Mouse (Mus musculus): Measurements from ENCODE around the gene Itga9.

- TF ChIP-seq CTCF (conservative IDR thresholded peaks at IDR 0.05; ENCODE audit: insufficient read depth, insufficient read length, low read depth, low read length) (no peak), POLR2A (IDR thresholded peaks at IDR 0.05; ENCODE audit: low read depth, low read length) (no peak)
These were observed 130.6 kb downstream of the Itga9 start for GRCm38 (mm10) chr9:118737124-118737523.
